8 mouse cellular contexts compared by ENCODE assay signal in the genomic region with DNA sequence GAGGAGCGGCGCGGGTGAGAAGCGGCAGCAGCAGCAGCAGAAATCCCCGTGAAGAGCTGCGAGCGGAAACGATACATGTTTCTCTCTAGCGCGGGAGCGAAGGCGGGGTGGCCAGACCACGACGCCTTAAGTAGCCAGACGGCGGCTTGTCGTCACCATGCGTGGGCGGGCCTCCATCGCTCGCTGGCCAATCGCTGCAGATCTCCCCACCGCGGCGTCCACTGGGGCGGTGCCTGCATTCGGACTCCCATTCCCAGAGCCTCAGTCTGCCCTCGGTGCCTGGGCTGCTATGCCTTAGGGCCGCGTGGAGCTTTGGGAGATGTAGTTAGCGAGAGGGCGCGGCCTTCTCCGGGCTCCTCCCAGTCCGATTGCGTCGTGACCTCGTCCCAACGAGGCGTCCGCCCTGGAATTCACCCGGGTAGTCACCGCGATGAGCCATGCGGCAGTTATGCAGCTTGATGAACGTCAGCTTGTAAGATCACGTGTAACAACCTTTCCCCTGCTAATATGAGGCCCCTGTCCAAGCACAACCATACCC. TPM values are rescaled to one million over a fixed set of nuclear protein-coding genes. Genes with fewer than 3 reads are reported as not detected.
DNase-seq lines count a peak whose midpoint lies in the region; ATAC-seq lines count a peak whose summit lies in the region.

No protein-coding gene starts in this region.

- H3K9ac ChIP-seq in forebrain, embryonic 11.5 days (ENCODE audit: low read length): peak overlapping the region; percentile 90
- H3K9ac ChIP-seq in heart, embryonic 16.5 days (ENCODE audit: low read length): peak overlapping the region; percentile 97
- peak overlapping the region; percentile 87 for H3K9ac ChIP-seq in liver, embryonic 15.5 days
- H3K9ac ChIP-seq in neural tube, embryonic 12.5 days: peak overlapping the region; percentile 87

- DNase-seq in CD8-positive naive resting alpha-beta T cell, adult 2 months (ENCODE audit: low read depth in 2 of 2, low spot score in 2 of 2): peak; percentile 98 to 99
- DNase-seq in c-Kit-positive CD71-negative TER-119-negative erythroid progenitor cells, embryonic 14.5 days (ENCODE audit: low read depth): peak; percentile 96
- peak; percentile 100 for DNase-seq in forebrain, embryonic 11.5 days (ENCODE audit: low spot score)
- peak; percentile 98 to 99 for DNase-seq in kidney, postnatal 36 days
- DNase-seq in telencephalon, adult 2 months (ENCODE audit: low read depth, low spot score): peak; percentile 98

- H3K27me3 ChIP-seq in forebrain, embryonic 11.5 days (ENCODE audit: control insufficient read depth, insufficient read depth, low read length): no peaks in the 10 kb centered on the region
- H3K27me3 ChIP-seq in heart, embryonic 16.5 days (ENCODE audit: control insufficient read depth, insufficient read depth, low read length): no peaks in the 10 kb centered on the region
- H3K27me3 ChIP-seq in liver, embryonic 15.5 days: no peaks in the 10 kb centered on the region
- H3K27me3 ChIP-seq in neural tube, embryonic 12.5 days (replicated peaks): no peaks in the 10 kb centered on the region

- peak overlapping the region; percentile 88 for H3K27ac ChIP-seq in forebrain, embryonic 11.5 days (ENCODE audit: low read depth, low read length)
- H3K27ac ChIP-seq in heart, embryonic 16.5 days (ENCODE audit: low read length): peak overlapping the region; percentile 99
- H3K27ac ChIP-seq in liver, embryonic 15.5 days (replicated peaks): peak overlapping the region; percentile 91
- peak overlapping the region; percentile 90 for H3K27ac ChIP-seq in neural tube, embryonic 12.5 days

- H3K4me3 ChIP-seq in forebrain, embryonic 11.5 days (ENCODE audit: low read depth, low read length): peak overlapping the region; percentile 94
- peak overlapping the region; percentile 86 for H3K4me3 ChIP-seq in heart, embryonic 16.5 days (ENCODE audit: low read length)
- H3K4me3 ChIP-seq in liver, embryonic 15.5 days (replicated peaks): peak overlapping the region; percentile 97
- H3K4me3 ChIP-seq in neural tube, embryonic 12.5 days: peak overlapping the region; percentile 92

- under 1% methylated on average over 47 of the region's 47 CpGs for WGBS in forebrain, embryonic 11.5 days
- under 1% methylated on average over 47 of the region's 47 CpGs for WGBS in heart, embryonic 16.5 days
- 0% methylated on average over 47 of the region's 47 CpGs for WGBS in liver, embryonic 15.5 days (ENCODE audit: insufficient replicate concordance)
- under 1% methylated on average over 47 of the region's 47 CpGs for WGBS in neural tube, embryonic 12.5 days

- no peaks in the 10 kb centered on the region for H3K9me3 ChIP-seq in forebrain, embryonic 11.5 days (ENCODE audit: control insufficient read depth, low read length)
- H3K9me3 ChIP-seq in heart, embryonic 16.5 days (replicated peaks; ENCODE audit: control insufficient read depth, low read length): no peaks in the 10 kb centered on the region
- no peaks in the 10 kb centered on the region for H3K9me3 ChIP-seq in liver, embryonic 15.5 days (replicated peaks)
- H3K9me3 ChIP-seq in neural tube, embryonic 12.5 days: no peaks in the 10 kb centered on the region

- peaks cover 5% of the 10 kb centered on the region; the same call in 1 of the 2 replicates for H3K4me1 ChIP-seq in forebrain, embryonic 11.5 days (replicated peaks; ENCODE audit: control insufficient read depth, insufficient read depth, low read length)
- peaks cover 11% of the 10 kb centered on the region for H3K4me1 ChIP-seq in heart, embryonic 16.5 days (ENCODE audit: control insufficient read depth, insufficient read depth, low read length)
- peaks cover 32% of the 10 kb centered on the region for H3K4me1 ChIP-seq in liver, embryonic 15.5 days (replicated peaks)
- peaks cover 18% of the 10 kb centered on the region for H3K4me1 ChIP-seq in neural tube, embryonic 12.5 days

- H3K4me2 ChIP-seq in forebrain, embryonic 11.5 days (ENCODE audit: low read depth, low read length, severe bottlenecking): peak overlapping the region; percentile 59
- peak overlapping the region; percentile 81 for H3K4me2 ChIP-seq in heart, embryonic 16.5 days (ENCODE audit: low read depth, low read length)
- H3K4me2 ChIP-seq in liver, embryonic 15.5 days: peak overlapping the region; percentile 95
- H3K4me2 ChIP-seq in neural tube, embryonic 12.5 days (replicated peaks): peak overlapping the region; percentile 67

- H3K36me3 ChIP-seq in forebrain, embryonic 11.5 days (ENCODE audit: control insufficient read depth, insufficient read depth, low read length): no peaks in the 10 kb centered on the region
- H3K36me3 ChIP-seq in heart, embryonic 16.5 days (ENCODE audit: control insufficient read depth, insufficient read depth): 0 out of 2 replicates have a peak, but pooled peaks cover under 1% of the 10 kb centered on the region
- H3K36me3 ChIP-seq in liver, embryonic 15.5 days (replicated peaks): peaks cover under 1% of the 10 kb centered on the region; the same call in 1 of the 2 replicates
- no peaks in the 10 kb centered on the region for H3K36me3 ChIP-seq in neural tube, embryonic 12.5 days

- peak; percentile 99 for ATAC-seq in forebrain, embryonic 11.5 days (replicated peaks; ENCODE audit: low FRiP score)
- ATAC-seq in heart, embryonic 16.5 days (replicated peaks; ENCODE audit: extremely low read depth, insufficient read depth, low FRiP score): peak; percentile 98
- peak; percentile 96 for ATAC-seq in liver, embryonic 15.5 days (ENCODE audit: insufficient read depth)
- peak; percentile 98 for ATAC-seq in neural tube, embryonic 12.5 days (ENCODE audit: low FRiP score, low read depth)

RNA-seq across cellular contexts. Expression of gene Lsmem1, which starts 23.9 kb away (rescaled TPM):
- not detected in 2 replicates for polyA plus RNA-seq in forebrain, embryonic 11.5 days (2014; fragmentation: Nextera tagmentation; extraction: Ambion mirVana)
- polyA plus RNA-seq in heart, embryonic 16.5 days (2015; fragmentation: Nextera tagmentation; extraction: Ambion mirVana): 31.2 and 36.4 TPM in 2 replicates
- polyA plus RNA-seq in liver, embryonic 15.5 days (2015; fragmentation: Nextera tagmentation; extraction: Ambion mirVana): 0.09 TPM in 1 of 2 replicates, not detected in the other
- polyA plus RNA-seq in neural tube, embryonic 12.5 days (2016; fragmentation: Nextera tagmentation; extraction: Ambion mirVana): 0.09 and 0.15 TPM in 2 replicates

RNA-seq across cellular contexts. Expression of gene Ifrd1, which starts 25.2 kb away (rescaled TPM):
- 200 and 201 TPM in 2 replicates for polyA plus RNA-seq in forebrain, embryonic 11.5 days (2014; fragmentation: Nextera tagmentation; extraction: Ambion mirVana)
- 88.7 and 91.9 TPM in 2 replicates for polyA plus RNA-seq in heart, embryonic 16.5 days (2015; fragmentation: Nextera tagmentation; extraction: Ambion mirVana)
- polyA plus RNA-seq in liver, embryonic 15.5 days (2015; fragmentation: Nextera tagmentation; extraction: Ambion mirVana): 38.4 and 43.8 TPM in 2 replicates
- polyA plus RNA-seq in neural tube, embryonic 12.5 days (2016; fragmentation: Nextera tagmentation; extraction: Ambion mirVana): 159 and 186 TPM in 2 replicates

Comparison
In these comparisons a context has a peak if more than half of its experiments do, and no peak if none do; other contexts are left out.
1. Peak in every context shown above with its lines: DNase-seq, ATAC-seq, H3K4me3 ChIP-seq and H3K27ac ChIP-seq.
2. RNA of gene Lsmem1, which starts 23.9 kb away (polyA plus RNA-seq): 31.2 to 36.4 TPM in heart, embryonic 16.5 days; 0.09 to 0.15 TPM in neural tube, embryonic 12.5 days, 0.09 TPM in liver, embryonic 15.5 days and not detected in forebrain, embryonic 11.5 days; every median in the first group is over 10 times any median in the second.